ENCODE assay signal across 25 mouse cellular contexts in the genomic region with DNA sequence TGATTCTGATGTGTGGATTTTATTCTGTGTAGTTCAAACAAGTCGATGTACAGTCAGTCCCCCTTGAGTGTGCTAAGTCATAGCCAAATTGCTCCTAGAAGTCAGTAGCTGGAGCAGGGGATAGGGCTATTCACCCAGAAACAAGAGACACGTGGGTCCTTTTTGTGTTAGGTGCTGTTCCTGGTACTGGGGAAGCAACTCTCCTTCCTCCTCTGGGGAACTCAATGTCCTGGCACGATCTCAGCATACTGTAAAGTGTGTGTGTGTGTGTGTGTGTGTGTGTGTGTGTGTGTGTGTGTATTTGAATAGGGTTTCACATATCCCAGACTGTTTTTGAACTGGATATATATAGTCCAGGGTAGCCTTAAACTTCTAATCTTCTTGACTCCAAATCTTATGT. TPM values are rescaled to one million over a fixed set of nuclear protein-coding genes. Genes with fewer than 3 reads are reported as not detected.
DNase-seq lines count a peak whose midpoint lies in the region; ATAC-seq and TF ChIP-seq lines count a peak whose summit lies in the region.
"Had no signal": no experiment of that assay in that cellular context is flagged by ENCODE, and none has a peak within 500 bp of the region (broad histone marks: within the 10 kb centered on the region; RNA-seq: fewer than 3 reads in every experiment).

No protein-coding gene starts in this region.

- no peak for TF ChIP-seq POLR2A in lung, adult 2 months (IDR thresholded peaks at IDR 0.05; ENCODE audit: borderline replicate concordance, extremely low read depth, low read depth, low read length)

- no peak overlapping the region for H3K4me3 ChIP-seq in gastrocnemius, adult 2 months
- no peak overlapping the region for H3K4me3 ChIP-seq in heart, embryonic 15.5 days
- H3K4me3 ChIP-seq in heart, embryonic 10.5 days: no peak overlapping the region
- H3K4me3 ChIP-seq in lung, postnatal 0 days (ENCODE audit: low read depth, low read length): no peak overlapping the region
- no peak overlapping the region for H3K4me3 ChIP-seq in lung, adult 2 months (replicated peaks; ENCODE audit: extremely low read depth, low read depth, low read length)
- H3K4me3 ChIP-seq: embryonic facial prominence, embryonic 12.5 days; embryonic facial prominence, embryonic 15.5 days; hindbrain, embryonic 10.5 days; hindbrain, embryonic 13.5 days; intestine, embryonic 15.5 days had no signal

- intact Hi-C loops in gastrocnemius, adult 2 months (cut with DNase I): no loop called here

- DNase-seq in gastrocnemius, adult 2 months: no peak
- DNase-seq in gastrocnemius, postnatal 4 days (ENCODE audit: low spot score in 2 of 2): no peak
- no peak for DNase-seq in heart, embryonic 10.5 days (ENCODE audit: low spot score)
- DNase-seq in lung, postnatal 0 days (ENCODE audit: low spot score): peak; percentile 89
- no peak for DNase-seq in lung, adult 2 months
- DNase-seq in 416B (ENCODE audit: low read depth): peak; percentile 28
- no peak for DNase-seq in testis, postnatal 14 days (ENCODE audit: low spot score)
- DNase-seq: adrenal gland, adult 2 months; adrenal gland, postnatal 14 days; cerebellum, adult 11 months; cerebellum, adult 2 months; cerebellum, adult 9-11 months; cerebellum, postnatal 25 days; forebrain, postnatal 0 days; gastrocnemius, postnatal 10 days had no signal

- no peak for ATAC-seq in heart, embryonic 15.5 days (replicated peaks; ENCODE audit: insufficient number of reproducible peaks, insufficient read depth, low FRiP score, low read depth)
- peak; percentile 71 for ATAC-seq in lung, postnatal 0 days
- ATAC-seq: CD4-positive, CD25-positive, alpha-beta regulatory T cell, adult 4 months; forebrain, embryonic 14.5 days; forebrain, postnatal 0 days; hindbrain, embryonic 16.5 days; intestine, embryonic 15.5 days had no signal

- no peaks in the 10 kb centered on the region for H3K9me3 ChIP-seq in heart, embryonic 15.5 days (replicated peaks)
- no peaks in the 10 kb centered on the region for H3K9me3 ChIP-seq in heart, embryonic 10.5 days
- no peaks in the 10 kb centered on the region for H3K9me3 ChIP-seq in lung, postnatal 0 days (ENCODE audit: low read length)
- H3K9me3 ChIP-seq: embryonic facial prominence, embryonic 12.5 days; embryonic facial prominence, embryonic 15.5 days; hindbrain, embryonic 10.5 days; hindbrain, embryonic 13.5 days; intestine, embryonic 15.5 days had no signal

- no peak overlapping the region for H3K4me2 ChIP-seq in heart, embryonic 15.5 days
- no peak overlapping the region for H3K4me2 ChIP-seq in lung, postnatal 0 days (replicated peaks; ENCODE audit: low read depth, low read length)
- H3K4me2 ChIP-seq: embryonic facial prominence, embryonic 12.5 days; embryonic facial prominence, embryonic 15.5 days; heart, embryonic 11.5 days; hindbrain, embryonic 13.5 days; intestine, embryonic 15.5 days had no signal

- 62% methylated on average over 3 of the region's 3 CpGs for WGBS in heart, embryonic 15.5 days
- 58% methylated on average over 3 of the region's 3 CpGs for WGBS in heart, embryonic 10.5 days
- 25% methylated on average over 3 of the region's 3 CpGs for WGBS in lung, postnatal 0 days
- 20% methylated on average over 3 of the region's 3 CpGs for WGBS in lung, adult 2 months

- H3K27ac ChIP-seq in gastrocnemius, adult 2 months: peak overlapping the region; percentile 59
- no peak overlapping the region for H3K27ac ChIP-seq in heart, embryonic 15.5 days
- no peak overlapping the region for H3K27ac ChIP-seq in heart, embryonic 10.5 days
- H3K27ac ChIP-seq in lung, postnatal 0 days (ENCODE audit: low read length): peak overlapping the region; percentile 68
- H3K27ac ChIP-seq: embryonic facial prominence, embryonic 12.5 days; embryonic facial prominence, embryonic 15.5 days; hindbrain, embryonic 10.5 days; hindbrain, embryonic 13.5 days; intestine, embryonic 15.5 days had no signal

- 0 out of 2 replicates have a peak overlapping the region, but pooled peaks have one; percentile 1 for H3K9ac ChIP-seq in heart, embryonic 15.5 days
- no peak overlapping the region for H3K9ac ChIP-seq in lung, postnatal 0 days (replicated peaks; ENCODE audit: low read depth)
- H3K9ac ChIP-seq: embryonic facial prominence, embryonic 12.5 days; embryonic facial prominence, embryonic 15.5 days; forebrain, postnatal 0 days; hindbrain, embryonic 13.5 days; intestine, embryonic 15.5 days had no signal

- TF ChIP-seq CTCF in gastrocnemius, adult 2 months (IDR thresholded peaks at IDR 0.05): no peak
- no peak for TF ChIP-seq CTCF in lung, postnatal 0 days (IDR thresholded peaks at IDR 0.05)
- no peak for TF ChIP-seq CTCF in lung, adult 2 months (IDR thresholded peaks at IDR 0.05; ENCODE audit: insufficient read depth, low read length)

- no peaks in the 10 kb centered on the region for H3K36me3 ChIP-seq in heart, embryonic 15.5 days
- no peaks in the 10 kb centered on the region for H3K36me3 ChIP-seq in heart, embryonic 10.5 days
- H3K36me3 ChIP-seq in lung, postnatal 0 days (ENCODE audit: insufficient read depth, low read length): no peaks in the 10 kb centered on the region
- H3K36me3 ChIP-seq: embryonic facial prominence, embryonic 12.5 days; embryonic facial prominence, embryonic 15.5 days; hindbrain, embryonic 10.5 days; hindbrain, embryonic 13.5 days; intestine, embryonic 15.5 days had no signal

- no peaks in the 10 kb centered on the region for H3K27me3 ChIP-seq in heart, embryonic 15.5 days
- no peaks in the 10 kb centered on the region for H3K27me3 ChIP-seq in heart, embryonic 10.5 days (ENCODE audit: insufficient read depth, poor library complexity, severe bottlenecking)
- H3K27me3 ChIP-seq in lung, postnatal 0 days (replicated peaks; ENCODE audit: insufficient read depth, low read length): no peaks in the 10 kb centered on the region
- H3K27me3 ChIP-seq: embryonic facial prominence, embryonic 12.5 days; embryonic facial prominence, embryonic 15.5 days; intestine, embryonic 15.5 days had no signal

- peak; percentile 97 for TF ChIP-seq EP300 in lung, postnatal 0 days (IDR thresholded peaks at IDR 0.05)

- H3K4me1 ChIP-seq in heart, embryonic 15.5 days (replicated peaks): peaks cover 23% of the 10 kb centered on the region
- peaks cover 50% of the 10 kb centered on the region for H3K4me1 ChIP-seq in heart, embryonic 10.5 days
- peaks cover 27% of the 10 kb centered on the region; the same call in 1 of the 2 replicates for H3K4me1 ChIP-seq in lung, postnatal 0 days (ENCODE audit: insufficient read depth, low read depth, low read length)
- peaks cover 16% of the 10 kb centered on the region for H3K4me1 ChIP-seq in lung, adult 2 months (ENCODE audit: control insufficient read depth, insufficient read depth, low read length)

RNA-seq across cellular contexts. Expression of a gene that starts 8.8 kb away (rescaled TPM):
- total RNA-seq in gastrocnemius, adult 2 months (2021): 1 to 10 TPM; 3.6 to 8.7 TPM
- total RNA-seq in gastrocnemius, postnatal 4 days (2021): 10 to 100 TPM; 19.0 to 20.0 TPM
- 5.4 and 5.9 TPM in 2 replicates for polyA plus RNA-seq in heart, embryonic 15.5 days (2015; fragmentation: Nextera tagmentation; extraction: Ambion mirVana)
- 6.1 and 7.5 TPM in 2 replicates for polyA plus RNA-seq in heart, embryonic 10.5 days (2016; fragmentation: Nextera tagmentation; extraction: Ambion mirVana)
- polyA plus RNA-seq in lung, postnatal 0 days (2015; fragmentation: Nextera tagmentation; extraction: Ambion mirVana): 30.8 and 33.8 TPM in 2 replicates
- polyA plus RNA-seq in lung, adult 2 months (2012; rRNA removed): 37.8 and 55.0 TPM in 2 replicates

Comparison
In these comparisons a context has a peak if more than half of its experiments do, and no peak if none do; other contexts are left out.
1. DNase-seq: peak in lung, postnatal 0 days (single experiment) and 416B (single experiment); none in gastrocnemius, adult 2 months (single experiment), gastrocnemius, postnatal 4 days (0 of 2), heart, embryonic 10.5 days (single experiment), lung, adult 2 months (single experiment) and testis, postnatal 14 days (single experiment).
2. H3K27ac ChIP-seq: peak in gastrocnemius, adult 2 months (single experiment) and lung, postnatal 0 days (single experiment); none in heart, embryonic 15.5 days (single experiment) and heart, embryonic 10.5 days (single experiment).